Mouse (Mus musculus): ENCODE measurements around the gene Nid1. TPM values are rescaled to one million over a fixed set of nuclear protein-coding genes. Genes with fewer than 3 reads are reported as not detected.
A peak's percentile ranks its signal among the peaks of the same experiment; 100 is the strongest.

The Nid1 gene
- total RNA-seq, 2 experiments from 2014 or later = 30.1 to 33.5 TPM

GRCm38 (mm10) chr13:13487851-13488250, 50.5 kb downstream of the Nid1 start:
- peak; percentile 74 for DNase-seq (ENCODE audit: low spot score)

- no peak for DNase-seq (ENCODE audit: low spot score)
Measured at GRCm38 (mm10) chr13:13489861-13490260, 52.5 kb downstream of the Nid1 start.

GRCm38 (mm10) chr13:13492151-13492550, 54.8 kb downstream of the Nid1 start:
- DNase-seq (ENCODE audit: low spot score) = no peak

DNA sequence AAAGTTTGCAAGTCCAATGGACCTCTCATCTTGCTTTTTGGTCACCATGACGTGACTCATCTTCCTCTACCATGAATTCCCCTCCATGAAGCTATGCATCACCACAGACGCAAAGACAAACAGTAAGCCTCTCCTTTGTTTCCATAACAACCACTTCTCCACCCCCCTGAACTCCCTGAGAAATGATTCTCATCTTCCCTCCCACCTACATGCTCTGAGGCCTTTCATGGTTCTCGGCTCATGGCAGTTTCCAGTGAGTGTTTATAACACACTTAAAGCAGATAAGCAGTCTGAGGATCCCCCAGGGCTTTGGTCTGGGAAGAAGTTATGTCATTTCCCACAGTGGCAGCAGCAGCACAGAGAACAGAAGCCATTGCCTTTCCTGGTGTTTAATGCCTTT, 56.2 kb downstream of the Nid1 start:
- no peak for DNase-seq (ENCODE audit: low spot score)

DNA sequence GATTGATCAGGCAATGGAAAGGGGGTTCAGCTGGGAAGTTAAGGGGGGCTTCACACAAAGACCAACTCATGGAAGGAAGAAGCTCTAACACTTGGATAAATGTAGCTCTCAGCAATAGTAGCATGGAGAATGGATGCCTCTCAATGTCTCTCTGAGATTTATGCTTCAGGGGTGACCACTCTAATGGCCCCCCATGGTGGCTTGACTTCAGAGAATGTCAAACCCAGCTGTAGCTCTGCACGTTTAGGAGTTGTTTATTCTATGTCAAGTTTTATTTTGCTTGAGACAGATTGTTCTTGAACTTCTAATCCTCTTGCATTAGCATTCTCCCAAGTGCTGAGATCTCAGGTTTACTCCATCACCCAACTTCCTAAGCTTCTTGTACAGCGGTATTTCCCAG, 60.7 kb downstream of the Nid1 start:
- no peak for DNase-seq (ENCODE audit: low spot score)

- DNase-seq (ENCODE audit: low spot score) = no peak
Measured at GRCm38 (mm10) chr13:13502406-13502805, 65.1 kb downstream of the Nid1 start.

DNA sequence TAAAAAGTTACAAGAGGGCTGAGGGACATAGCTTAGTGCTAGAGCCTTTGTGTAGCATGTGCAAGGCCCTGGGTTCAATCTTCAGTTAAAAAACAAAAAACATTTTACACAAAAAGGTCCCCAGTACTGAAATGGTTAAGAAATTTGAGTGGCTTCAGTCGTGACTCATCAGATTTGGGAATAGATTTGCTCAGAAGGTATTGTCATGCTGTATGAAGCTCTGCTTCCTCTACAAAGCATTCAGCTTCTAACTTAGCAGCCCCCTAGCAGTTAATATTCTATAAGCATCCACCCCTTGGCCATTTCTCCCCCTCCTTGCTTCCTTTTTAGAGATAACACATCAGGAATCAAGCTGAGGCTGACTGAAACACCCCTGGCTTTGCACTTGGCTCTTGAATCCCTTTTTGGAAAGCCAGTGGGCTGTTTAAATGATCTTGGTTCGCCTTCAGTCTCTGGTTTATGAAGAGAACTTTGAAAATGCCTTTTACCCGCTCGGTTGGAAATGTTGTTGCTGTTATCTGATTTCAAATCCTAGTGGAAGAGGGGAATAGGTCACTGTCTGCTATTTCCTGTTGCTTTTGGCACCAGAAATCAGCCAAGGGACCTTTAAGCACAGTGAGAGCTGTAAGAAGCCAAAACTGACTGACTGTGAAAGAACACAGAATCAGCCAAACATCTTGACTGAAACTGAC, 66.5 kb downstream of the Nid1 start:
- peak; percentile 62 for DNase-seq (ENCODE audit: low spot score)

GRCm38 (mm10) chr13:13505063-13505462, 67.7 kb downstream of the Nid1 start:
- DNase-seq (ENCODE audit: low spot score) = no peak

GRCm38 (mm10) chr13:13506556-13506955, 69.2 kb downstream of the Nid1 start:
- DNase-seq (ENCODE audit: low spot score) = no peak

- no peak for DNase-seq (ENCODE audit: low spot score)
Measured at GRCm38 (mm10) chr13:13514861-13515260, 77.5 kb downstream of the Nid1 start.

- DNase-seq (ENCODE audit: low spot score) = peak; percentile 87
Measured at GRCm38 (mm10) chr13:13516376-13517225, 79.2 kb downstream of the Nid1 start.

GRCm38 (mm10) chr13:13518114-13518513, 80.8 kb downstream of the Nid1 start:
- no peak for DNase-seq (ENCODE audit: low spot score)

- DNase-seq (ENCODE audit: low spot score) = no peak
Measured at GRCm38 (mm10) chr13:13520436-13520835, 83.1 kb downstream of the Nid1 start.

DNA sequence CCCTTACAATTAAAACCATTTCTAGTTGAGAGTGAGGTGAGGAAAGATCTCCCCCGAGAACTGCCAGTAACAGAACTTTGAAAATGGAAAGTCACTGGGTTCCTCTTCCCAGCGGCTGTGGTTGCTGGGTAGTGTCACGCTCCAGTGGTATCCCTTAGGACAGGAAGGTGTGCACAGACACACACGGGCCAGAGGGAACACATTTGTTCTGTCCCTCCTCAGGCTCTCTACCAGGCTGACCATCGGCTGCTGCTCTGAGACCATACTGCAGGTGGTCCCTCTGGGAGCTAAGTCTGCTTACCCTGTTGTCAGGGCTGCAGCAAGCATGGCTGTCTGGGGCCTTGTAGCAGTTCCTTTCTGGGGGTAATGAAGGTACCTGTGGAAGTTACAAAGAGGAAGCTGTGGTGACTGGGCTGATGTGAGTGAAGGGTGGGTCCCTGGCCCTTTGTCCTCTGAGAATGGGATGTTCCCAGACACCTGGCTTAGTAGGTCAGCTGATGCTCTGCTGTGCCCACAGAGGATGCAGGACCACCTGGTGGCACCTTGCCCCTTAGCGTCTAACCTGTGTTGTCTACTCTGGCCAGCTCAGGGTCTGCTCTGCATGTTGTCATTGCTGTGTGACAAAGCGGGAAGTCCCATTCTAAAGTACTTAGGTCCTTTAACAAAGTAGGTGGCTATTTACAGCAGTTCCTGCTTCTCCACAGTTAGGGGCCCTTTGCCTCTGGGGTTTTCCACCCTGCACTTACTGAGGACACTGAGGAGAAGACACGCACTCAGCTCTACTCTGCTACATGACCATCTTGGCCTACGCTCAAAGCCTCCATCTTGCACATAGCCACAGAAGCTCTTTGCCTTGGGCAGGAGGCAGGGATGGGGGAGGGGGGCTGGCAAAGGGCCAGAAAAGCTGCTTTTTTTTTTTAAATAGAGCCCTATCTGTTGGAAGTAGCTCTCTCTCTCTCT, 86.6 kb downstream of the Nid1 start:
- DNase-seq (ENCODE audit: low spot score) = no peak

DNA sequence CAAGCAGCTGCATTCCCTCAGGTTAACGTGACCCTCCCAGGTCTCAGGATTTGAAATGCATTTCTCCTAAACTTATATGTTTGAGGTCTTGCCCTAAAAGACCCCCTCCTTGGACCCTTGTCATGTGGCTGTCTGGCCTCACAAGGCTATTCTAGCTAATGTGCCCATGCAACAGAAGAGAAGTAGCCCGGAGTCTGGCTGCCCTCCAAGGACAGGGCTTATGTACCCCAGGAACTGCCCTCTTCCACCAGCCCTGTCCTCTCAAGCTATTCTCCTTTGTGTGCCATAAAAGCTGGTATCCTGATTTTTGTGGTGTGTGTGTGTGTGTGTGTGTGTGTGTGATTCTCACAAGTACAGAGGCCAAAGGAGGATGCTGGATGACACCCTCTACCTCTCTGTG, 87.9 kb downstream of the Nid1 start:
- DNase-seq (ENCODE audit: low spot score) = no peak

DNA sequence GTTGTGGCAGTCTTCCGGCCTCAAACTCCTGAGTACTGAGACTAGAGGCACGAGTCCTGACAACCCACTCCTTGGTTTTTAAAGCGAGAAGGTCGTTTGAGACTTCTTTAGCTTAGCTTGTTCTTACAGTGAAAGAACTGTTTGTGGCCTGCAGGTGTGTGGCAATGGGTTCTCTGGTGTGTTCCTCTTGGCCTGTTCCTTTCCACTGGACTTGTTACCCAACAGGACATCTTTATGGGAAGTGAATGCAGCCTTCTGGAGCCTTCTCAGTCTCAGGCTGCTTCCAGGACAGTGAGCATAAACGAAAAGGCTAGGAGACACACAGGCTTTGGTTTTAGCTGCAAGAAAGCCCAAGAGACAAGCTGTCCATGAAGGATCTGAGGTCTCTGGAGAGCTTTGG, 88.5 kb downstream of the Nid1 start:
- DNase-seq (ENCODE audit: low spot score) = no peak

DNA sequence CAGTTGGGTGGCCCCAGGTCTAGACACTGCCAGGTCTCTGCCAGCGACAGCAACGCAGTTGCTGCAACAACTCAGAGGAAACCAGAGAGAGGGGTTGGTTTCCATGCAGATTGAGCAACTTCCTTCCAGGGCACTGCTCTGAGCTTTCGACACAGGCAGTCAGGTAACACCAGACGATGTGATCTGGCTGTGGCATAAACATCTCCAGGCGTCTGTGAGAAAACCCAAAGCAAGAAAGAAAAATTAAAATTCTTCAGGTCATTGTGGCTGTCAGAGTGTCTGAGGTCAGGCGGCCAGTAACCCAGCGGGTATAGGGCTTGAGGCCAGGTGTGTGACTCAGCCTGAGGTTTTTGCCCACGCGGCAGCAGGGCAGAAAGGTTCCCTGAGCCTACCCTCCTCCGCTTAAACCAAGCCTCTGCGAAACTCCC, 91.8 kb downstream of the Nid1 start:
- no peak for DNase-seq (ENCODE audit: low spot score)

DNA sequence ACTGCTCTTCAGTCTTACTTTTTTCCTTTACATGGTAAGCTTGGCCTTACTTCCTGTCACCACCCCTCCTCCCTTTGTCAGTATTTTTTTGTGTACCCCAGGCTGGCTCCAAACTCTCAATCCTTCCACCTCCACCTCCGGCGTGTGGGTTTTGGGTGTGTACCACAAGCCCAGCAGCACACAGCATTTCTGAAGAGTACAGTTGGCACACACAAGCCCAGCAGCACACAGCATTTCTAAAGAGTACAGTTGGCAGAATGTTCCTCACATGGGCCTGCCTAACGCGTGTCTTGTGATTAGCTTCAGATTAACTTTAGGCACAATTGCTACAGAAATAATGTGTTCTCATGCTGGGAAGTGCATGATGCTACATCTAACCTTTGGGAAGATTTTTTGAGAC, 93.6 kb downstream of the Nid1 start:
- DNase-seq (ENCODE audit: low spot score) = no peak

- no peak for DNase-seq (ENCODE audit: low spot score)
Measured at GRCm38 (mm10) chr13:13531923-13532322, 94.6 kb downstream of the Nid1 start.

DNA sequence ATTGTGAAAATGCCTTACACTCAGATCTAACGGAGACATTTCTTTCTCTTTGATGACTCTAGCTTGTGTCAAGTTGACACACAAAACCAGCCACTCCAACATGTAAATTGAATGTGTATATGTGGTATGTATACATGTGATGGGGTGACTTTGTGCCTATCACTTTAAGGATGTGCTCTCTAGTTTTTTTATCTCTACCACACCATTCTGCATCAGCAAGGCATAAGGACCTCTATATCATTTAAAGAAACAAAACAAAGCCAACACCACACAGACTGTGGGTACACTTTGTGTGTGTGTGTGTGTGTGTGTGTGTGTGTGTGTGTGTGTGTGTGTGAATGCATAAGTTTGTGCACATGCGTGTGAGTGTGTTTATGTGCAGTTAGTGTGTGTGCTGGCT, 99.2 kb downstream of the Nid1 start:
- DNase-seq (ENCODE audit: low spot score) = no peak

- DNase-seq (ENCODE audit: low spot score) = no peak
Measured at GRCm38 (mm10) chr13:13537272-13538015, 100.1 kb downstream of the Nid1 start.

Measured in gastrocnemius, adult 18-20 months (tissue).